Mouse (Mus musculus): ENCODE measurements around the gene Tjp2. TPM values are rescaled to one million over a fixed set of nuclear protein-coding genes. Genes with fewer than 3 reads are reported as not detected.
"Not testable (repeated sequence)": the region's sequence is repeated elsewhere in the genome, so short reads cannot be mapped to it uniquely, and the experiment has no call there.

Gene Tjp2
- polyA plus RNA-seq, 1 experiment = 0.12 TPM

GRCm38 (mm10) chr19:24101183-24101582 lies 123.6 kb downstream of the Tjp2 start:
- H3K4me3 ChIP-seq (replicated peaks) = no peak overlapping the region
- no peak for TF ChIP-seq TAL1 (IDR thresholded peaks at IDR 0.05; ENCODE audit: low read length)
- no peak for TF ChIP-seq GATA1 (IDR thresholded peaks at IDR 0.05; ENCODE audit: low read length)
- no peaks in the 10 kb centered on the region for H3K27me3 ChIP-seq (ENCODE audit: control insufficient read depth)
- H3K9me3 ChIP-seq (ENCODE audit: control insufficient read depth, low read length) = no peaks in the 10 kb centered on the region
- no peaks in the 10 kb centered on the region for H3K4me1 ChIP-seq (ENCODE audit: control insufficient read depth)
- peaks cover 3% of the 10 kb centered on the region; the same call in 1 of the 2 replicates for H3K36me3 ChIP-seq (ENCODE audit: control insufficient read depth)

GRCm38 (mm10) chr19:24098691-24099090 lies 126.1 kb downstream of the Tjp2 start:
- TF ChIP-seq TAL1 (IDR thresholded peaks at IDR 0.05; ENCODE audit: low read length) (no peak), GATA1 (IDR thresholded peaks at IDR 0.05; ENCODE audit: low read length) (no peak)
- Histone ChIP-seq H3K9me3 (ENCODE audit: control insufficient read depth, low read length) (no peaks in the 10 kb centered on the region), H3K4me1 (ENCODE audit: control insufficient read depth) (no peaks in the 10 kb centered on the region), H3K27me3 (ENCODE audit: control insufficient read depth) (no peaks in the 10 kb centered on the region), H3K36me3 (ENCODE audit: control insufficient read depth) (peaks cover 3% of the 10 kb centered on the region; the same call in 1 of the 2 replicates), H3K4me3 (replicated peaks) (no peak overlapping the region)

- Histone ChIP-seq H3K4me3 (replicated peaks) (no peak overlapping the region), H3K4me1 (ENCODE audit: control insufficient read depth) (no peaks in the 10 kb centered on the region), H3K36me3 (ENCODE audit: control insufficient read depth) (peaks cover 3% of the 10 kb centered on the region; the same call in 1 of the 2 replicates), H3K9me3 (ENCODE audit: control insufficient read depth, low read length) (no peaks in the 10 kb centered on the region), H3K27me3 (ENCODE audit: control insufficient read depth) (no peaks in the 10 kb centered on the region)
- TF ChIP-seq TAL1 (IDR thresholded peaks at IDR 0.05; ENCODE audit: low read length) = no peak
- no peak for TF ChIP-seq GATA1 (IDR thresholded peaks at IDR 0.05; ENCODE audit: low read length)
Measured at GRCm38 (mm10) chr19:24097666-24098455, 127.0 kb downstream of the Tjp2 start.

GRCm38 (mm10) chr19:24092060-24092459 lies 132.8 kb downstream of the Tjp2 start:
- H3K36me3 ChIP-seq (ENCODE audit: control insufficient read depth); H3K27me3 ChIP-seq (ENCODE audit: control insufficient read depth); H3K9me3 ChIP-seq (ENCODE audit: control insufficient read depth, low read length); H3K4me1 ChIP-seq (ENCODE audit: control insufficient read depth); H3K4me3 ChIP-seq (replicated peaks): not testable (repeated sequence)

GRCm38 (mm10) chr19:24090366-24090765 lies 134.5 kb downstream of the Tjp2 start:
- H3K27me3 ChIP-seq (ENCODE audit: control insufficient read depth) = no peaks in the 10 kb centered on the region
- no peak for TF ChIP-seq GATA1 (IDR thresholded peaks at IDR 0.05; ENCODE audit: low read length)
- TF ChIP-seq TAL1 (IDR thresholded peaks at IDR 0.05; ENCODE audit: low read length) = no peak
- H3K9me3 ChIP-seq (ENCODE audit: control insufficient read depth, low read length) = no peaks in the 10 kb centered on the region
- no peak overlapping the region for H3K4me3 ChIP-seq (replicated peaks)
- H3K4me1 ChIP-seq (ENCODE audit: control insufficient read depth) = no peaks in the 10 kb centered on the region
- no peaks in the 10 kb centered on the region; the same call in 1 of the 2 replicates for H3K36me3 ChIP-seq (ENCODE audit: control insufficient read depth)

GRCm38 (mm10) chr19:24085306-24085705 lies 139.5 kb downstream of the Tjp2 start:
- Histone ChIP-seq H3K36me3 (ENCODE audit: control insufficient read depth) (no peaks in the 10 kb centered on the region), H3K4me3 (replicated peaks) (no peak overlapping the region), H3K27me3 (ENCODE audit: control insufficient read depth) (no peaks in the 10 kb centered on the region), H3K4me1 (ENCODE audit: control insufficient read depth) (no peaks in the 10 kb centered on the region), H3K9me3 (ENCODE audit: control insufficient read depth, low read length) (no peaks in the 10 kb centered on the region)
- TF ChIP-seq TAL1 (IDR thresholded peaks at IDR 0.05; ENCODE audit: low read length) = no peak

- H3K27me3 ChIP-seq (ENCODE audit: control insufficient read depth) = no peaks in the 10 kb centered on the region
- no peaks in the 10 kb centered on the region for H3K36me3 ChIP-seq (ENCODE audit: control insufficient read depth)
- H3K9me3 ChIP-seq (ENCODE audit: control insufficient read depth, low read length) = no peaks in the 10 kb centered on the region
- TF ChIP-seq TAL1 (IDR thresholded peaks at IDR 0.05; ENCODE audit: low read length) = no peak
- TF ChIP-seq GATA1 (IDR thresholded peaks at IDR 0.05; ENCODE audit: low read length) = no peak
- no peak overlapping the region for H3K4me3 ChIP-seq (replicated peaks)
- no peaks in the 10 kb centered on the region for H3K4me1 ChIP-seq (ENCODE audit: control insufficient read depth)
Measured at GRCm38 (mm10) chr19:24080417-24081080, 144.3 kb downstream of the Tjp2 start.

GRCm38 (mm10) chr19:24077658-24078057 lies 147.2 kb downstream of the Tjp2 start:
- TF ChIP-seq TAL1 (IDR thresholded peaks at IDR 0.05; ENCODE audit: low read length) = no peak
- no peak for TF ChIP-seq GATA1 (IDR thresholded peaks at IDR 0.05; ENCODE audit: low read length)
- Histone ChIP-seq H3K4me1 (ENCODE audit: control insufficient read depth) (no peaks in the 10 kb centered on the region), H3K4me3 (replicated peaks) (no peak overlapping the region), H3K27me3 (ENCODE audit: control insufficient read depth) (no peaks in the 10 kb centered on the region), H3K36me3 (ENCODE audit: control insufficient read depth) (no peaks in the 10 kb centered on the region), H3K9me3 (ENCODE audit: control insufficient read depth, low read length) (no peaks in the 10 kb centered on the region)

- TF ChIP-seq GATA1 (IDR thresholded peaks at IDR 0.05; ENCODE audit: low read length) (no peak), TAL1 (IDR thresholded peaks at IDR 0.05; ENCODE audit: low read length) (no peak)
- Histone ChIP-seq H3K4me3 (replicated peaks) (no peak overlapping the region), H3K27me3 (ENCODE audit: control insufficient read depth) (no peaks in the 10 kb centered on the region), H3K4me1 (ENCODE audit: control insufficient read depth) (no peaks in the 10 kb centered on the region), H3K9me3 (ENCODE audit: control insufficient read depth, low read length) (no peaks in the 10 kb centered on the region), H3K36me3 (ENCODE audit: control insufficient read depth) (no peaks in the 10 kb centered on the region)
Measured at GRCm38 (mm10) chr19:24076536-24076935, 148.3 kb downstream of the Tjp2 start.
